Mouse (Mus musculus): Measurements from ENCODE around the gene Il10.

The Il10 gene

GRCm38 (mm10) chr1:131019492-131020098 lies at the start of gene Il10:
Gene Il10 (plus strand): TSS chr1:131019845.
- DNase-seq (ENCODE audit: low read depth, low spot score), result no peak

- peak; percentile 5 for DNase-seq (ENCODE audit: low read depth, low spot score)
Observed at GRCm38 (mm10) chr1:130979455-130979854, 40.2 kb upstream of the Il10 start.

DNA sequence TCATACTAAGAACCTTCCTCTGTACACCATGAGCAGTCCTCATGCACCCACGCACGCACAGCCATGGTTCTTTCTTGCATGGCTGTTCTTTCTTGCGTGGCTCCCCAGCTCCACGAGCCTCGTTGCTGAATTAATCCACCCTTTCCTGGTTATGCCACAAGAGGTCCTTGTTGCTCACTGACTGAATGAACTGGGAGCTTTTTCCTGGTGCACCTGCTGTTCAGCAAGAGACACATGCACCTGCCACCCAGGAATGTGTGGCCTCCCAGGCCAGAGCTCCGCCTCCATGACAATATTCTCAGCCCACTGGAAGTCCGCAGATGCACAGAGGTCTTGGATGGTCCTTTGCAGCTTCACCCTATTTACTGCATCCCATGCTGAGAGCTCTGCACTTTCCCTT lies 35.2 kb upstream of the Il10 start:
- DNase-seq (ENCODE audit: low read depth, low spot score), result no peak

- no peak for DNase-seq (ENCODE audit: low read depth, low spot score)
Observed at GRCm38 (mm10) chr1:130987001-130987400, 32.6 kb upstream of the Il10 start.

GRCm38 (mm10) chr1:130987418-130987817 lies 32.2 kb upstream of the Il10 start:
- DNase-seq (ENCODE audit: low read depth, low spot score), result no peak

GRCm38 (mm10) chr1:130989331-130989730 lies 30.3 kb upstream of the Il10 start:
- DNase-seq (ENCODE audit: low read depth, low spot score), result no peak

- no peak for DNase-seq (ENCODE audit: low read depth, low spot score)
Observed at GRCm38 (mm10) chr1:130990448-130990847, 29.2 kb upstream of the Il10 start.

DNA sequence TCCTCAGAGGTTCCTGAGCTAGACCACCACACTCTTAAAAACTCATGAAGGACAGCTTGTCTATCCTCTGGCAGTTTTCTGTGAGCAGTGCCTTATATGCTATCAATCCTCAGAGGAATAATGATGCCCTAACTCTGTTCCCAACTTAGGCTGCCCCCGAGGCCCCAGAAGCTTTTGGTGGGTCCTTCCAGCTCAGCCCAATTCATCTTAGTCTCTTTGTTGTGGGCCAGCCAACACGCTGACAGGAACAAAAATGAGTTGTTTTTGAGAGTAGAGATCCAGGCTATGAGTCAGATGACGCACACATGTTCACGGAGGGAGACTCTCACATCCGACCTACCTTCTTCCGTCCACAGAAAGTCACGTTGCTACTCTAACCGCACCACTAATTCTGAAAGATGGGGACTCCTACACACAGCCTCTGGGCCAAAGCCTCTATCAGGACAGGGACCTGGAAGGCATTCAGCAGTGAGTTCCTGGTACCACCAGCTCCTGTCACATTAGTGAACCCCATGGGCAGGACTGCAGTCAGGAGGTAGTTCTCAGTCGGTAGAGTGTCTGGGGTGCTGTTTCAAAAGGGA lies 26.0 kb upstream of the Il10 start:
- no peak for DNase-seq (ENCODE audit: low read depth, low spot score)

GRCm38 (mm10) chr1:130995515-130995914 lies 24.1 kb upstream of the Il10 start:
- DNase-seq (ENCODE audit: low read depth, low spot score), result no peak

DNA sequence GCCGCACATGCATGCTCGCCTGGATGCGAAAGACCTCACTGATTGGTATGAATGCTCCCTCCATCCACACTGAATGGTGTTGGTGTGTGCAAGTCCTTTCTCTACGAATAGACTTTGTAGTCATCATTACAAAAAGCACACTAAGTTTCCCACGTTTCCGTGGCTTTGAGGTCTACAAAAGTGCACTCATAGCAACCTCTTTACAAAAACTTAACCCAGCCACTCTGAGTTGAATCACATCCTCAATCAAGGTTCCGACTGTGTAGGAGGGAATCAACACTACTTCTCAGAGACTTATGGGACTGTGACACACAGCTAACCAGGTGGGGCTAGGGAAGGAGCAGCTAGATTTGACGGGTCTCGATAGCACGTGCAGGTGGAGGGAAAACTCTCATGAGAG lies 23.3 kb upstream of the Il10 start:
- DNase-seq (ENCODE audit: low read depth, low spot score), result no peak

- no peak for DNase-seq (ENCODE audit: low read depth, low spot score)
Observed at GRCm38 (mm10) chr1:130997441-130997840, 22.2 kb upstream of the Il10 start.

DNA sequence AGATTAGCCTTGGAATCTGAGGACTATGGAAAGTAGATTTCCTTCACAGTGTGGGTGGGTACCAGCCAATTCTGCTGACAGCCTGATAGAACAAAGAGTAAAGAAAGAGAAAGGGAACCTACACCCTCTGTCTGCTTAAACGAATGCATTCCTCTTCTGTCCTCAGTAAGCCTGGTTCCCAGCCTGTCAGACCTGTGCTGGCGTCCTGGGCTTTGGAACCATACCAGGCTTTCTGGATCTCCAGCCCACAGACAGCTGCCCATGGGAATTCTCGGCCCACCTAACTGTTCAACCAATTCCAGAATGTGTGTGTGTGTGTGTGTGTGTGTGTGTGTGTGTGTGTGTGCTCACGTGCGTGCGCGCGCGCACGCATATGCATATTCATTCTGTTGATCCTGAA lies 21.3 kb upstream of the Il10 start:
- no peak for DNase-seq (ENCODE audit: low read depth, low spot score)

DNA sequence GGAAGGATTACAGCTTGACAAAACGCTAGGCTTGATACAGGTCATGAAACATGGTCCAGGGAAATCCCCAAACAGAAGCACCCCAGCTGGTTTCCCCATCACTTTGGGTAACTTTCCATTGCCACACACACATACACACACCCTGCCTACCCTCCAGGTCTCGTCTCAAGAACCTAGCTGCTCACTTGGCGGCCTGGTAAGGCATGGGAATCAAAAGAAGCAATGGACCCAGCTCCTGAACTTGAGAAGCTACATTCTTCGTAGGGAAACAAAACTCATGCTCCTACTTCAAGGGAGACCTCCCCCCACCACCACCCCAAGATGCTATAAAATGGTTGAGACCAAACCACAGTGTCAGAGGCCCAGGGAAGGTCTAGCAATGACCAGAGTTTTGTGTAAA lies 19.9 kb upstream of the Il10 start:
- DNase-seq (ENCODE audit: low read depth, low spot score), result no peak

DNA sequence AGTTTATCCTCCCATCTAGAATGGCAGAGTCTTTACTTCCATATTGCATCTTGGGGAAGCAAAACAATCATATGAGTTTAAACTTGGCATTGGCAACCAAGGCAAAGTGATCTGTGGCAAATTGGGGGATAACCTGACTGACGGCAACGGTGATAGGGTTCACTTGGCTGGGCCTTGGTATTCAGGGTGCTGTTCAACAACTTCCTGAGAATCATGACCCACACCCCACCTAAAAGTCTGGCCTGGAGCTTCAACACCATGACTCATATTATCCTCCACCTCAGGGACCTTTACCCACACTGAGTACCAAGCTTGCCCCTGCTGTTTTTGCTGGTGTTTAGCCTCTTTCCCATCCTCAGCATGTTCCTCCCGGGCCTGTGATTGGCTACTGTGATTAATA lies 19.3 kb upstream of the Il10 start:
- DNase-seq (ENCODE audit: low read depth, low spot score), result no peak

GRCm38 (mm10) chr1:131002561-131002960 lies 17.1 kb upstream of the Il10 start:
- no peak for DNase-seq (ENCODE audit: low read depth, low spot score)

- DNase-seq (ENCODE audit: low read depth, low spot score), result peak; percentile 10
Observed at GRCm38 (mm10) chr1:131003037-131003922, 16.4 kb upstream of the Il10 start.

- DNase-seq (ENCODE audit: low read depth, low spot score), result no peak
Observed at GRCm38 (mm10) chr1:131006069-131006468, 13.6 kb upstream of the Il10 start.

GRCm38 (mm10) chr1:131010201-131011153 lies 9.2 kb upstream of the Il10 start:
- DNase-seq (ENCODE audit: low read depth, low spot score), result no peak

GRCm38 (mm10) chr1:131012494-131012893 lies 7.2 kb upstream of the Il10 start:
- DNase-seq (ENCODE audit: low read depth, low spot score), result no peak

DNA sequence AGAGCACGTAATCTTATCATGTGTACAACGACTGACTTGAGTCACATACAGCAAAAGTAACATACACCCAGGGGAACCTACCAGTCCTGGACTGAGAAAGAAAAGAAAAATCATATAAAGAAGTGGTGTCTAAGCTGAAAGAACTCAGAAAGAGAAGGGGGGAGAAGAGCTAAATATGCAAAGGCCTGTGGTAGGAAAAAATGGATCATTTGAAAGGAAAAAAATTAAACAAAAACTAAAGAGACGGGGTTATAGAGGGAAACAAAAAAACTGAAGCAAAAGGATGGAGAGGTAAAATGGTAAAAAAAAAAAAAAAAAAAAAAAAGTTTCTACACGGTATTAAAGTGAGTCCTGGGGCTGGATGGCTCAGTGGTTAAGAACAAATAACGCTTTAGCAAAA lies 5.7 kb upstream of the Il10 start:
- no peak for DNase-seq (ENCODE audit: low read depth, low spot score)

GRCm38 (mm10) chr1:131015281-131015680 lies 4.4 kb upstream of the Il10 start:
- DNase-seq (ENCODE audit: low read depth, low spot score), result no peak

DNA sequence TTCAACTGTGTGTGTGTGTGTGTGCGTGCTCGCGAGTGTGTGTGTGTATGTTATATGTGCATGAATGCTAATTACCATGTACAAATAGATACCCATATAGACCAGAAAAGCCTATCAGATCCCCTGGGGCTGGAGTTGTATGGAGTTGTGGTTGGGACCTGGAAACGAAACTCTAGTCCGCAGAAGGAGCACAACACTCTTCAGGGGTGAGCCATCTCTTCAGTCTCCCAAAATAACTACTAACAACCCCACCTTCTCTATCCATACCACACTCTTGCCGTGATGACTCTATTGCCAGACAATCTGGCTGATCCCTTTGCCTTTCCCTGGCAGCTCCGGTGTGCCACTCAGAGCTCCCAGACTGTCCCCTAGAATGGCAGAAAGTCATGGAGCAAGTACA lies 3.8 kb upstream of the Il10 start:
- DNase-seq (ENCODE audit: low read depth, low spot score), result no peak
